Mouse (Mus musculus): ENCODE measurements around the gene Zcwpw1.

The Zcwpw1 gene

GRCm38 (mm10) chr5:137755425-137755824, 32.2 kb upstream of the Zcwpw1 start:
- no peak for DNase-seq (ENCODE audit: low spot score)

GRCm38 (mm10) chr5:137756106-137756505, 31.5 kb upstream of the Zcwpw1 start:
- no peak for DNase-seq (ENCODE audit: low spot score)

DNA sequence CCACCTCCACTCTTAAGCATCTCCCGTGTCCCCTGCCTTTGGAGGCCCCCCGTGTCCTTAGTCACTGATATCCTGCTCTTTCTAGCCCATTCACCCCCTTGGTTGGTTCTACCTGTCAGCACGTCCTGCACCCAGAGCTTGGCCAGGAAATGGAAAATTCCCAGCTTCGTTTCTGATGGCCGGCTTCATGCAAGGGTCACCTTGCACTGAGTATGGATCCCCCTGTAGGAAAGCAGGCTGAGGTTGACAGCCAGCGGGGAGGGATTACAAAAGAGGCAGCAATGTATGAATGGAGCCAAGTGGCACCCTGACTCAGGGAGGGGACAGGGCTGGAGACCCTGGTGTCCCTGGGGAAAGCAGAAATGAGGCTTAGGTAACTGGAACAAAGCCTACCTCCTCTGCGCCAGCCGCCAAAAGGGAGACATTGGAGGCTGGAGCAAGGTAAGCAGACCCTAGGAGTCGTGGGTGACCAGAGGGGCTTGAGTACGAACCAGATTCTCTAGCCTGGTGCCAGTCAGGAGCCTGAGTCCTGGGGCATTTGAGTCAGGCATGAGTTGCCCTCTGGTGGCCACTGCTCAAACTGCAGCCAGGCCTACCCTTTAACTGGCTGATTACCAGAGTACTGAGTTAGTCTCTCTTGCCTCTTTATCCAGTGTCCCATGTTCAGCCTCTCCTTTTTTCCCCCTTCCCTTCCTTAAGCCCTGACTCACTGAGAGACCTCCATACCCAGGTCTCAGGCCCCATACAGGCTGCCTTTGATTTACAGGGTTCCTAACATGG, 30.5 kb upstream of the Zcwpw1 start:
- DNase-seq (ENCODE audit: low spot score): peak; percentile 89

DNA sequence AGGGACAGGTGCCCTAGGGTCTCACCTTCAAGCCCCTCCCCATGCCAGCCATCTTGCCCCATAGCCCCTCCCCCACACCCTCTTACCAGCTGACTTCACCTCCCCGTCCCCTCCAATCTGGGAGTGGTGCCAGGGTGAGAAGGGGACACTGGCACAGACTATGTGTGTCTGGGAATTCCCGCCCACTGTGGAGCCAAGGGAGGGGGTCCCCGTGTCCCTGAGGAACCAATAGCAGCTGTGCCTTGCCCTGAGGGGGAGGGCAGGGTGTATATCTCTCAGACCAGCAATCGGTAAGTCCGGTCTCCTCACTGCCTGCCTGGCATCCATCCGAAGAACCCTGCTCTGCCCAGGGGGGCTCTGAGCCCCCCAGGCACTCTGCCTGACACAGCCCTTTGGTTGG, 29.7 kb upstream of the Zcwpw1 start:
- no peak for DNase-seq (ENCODE audit: low spot score)

DNA sequence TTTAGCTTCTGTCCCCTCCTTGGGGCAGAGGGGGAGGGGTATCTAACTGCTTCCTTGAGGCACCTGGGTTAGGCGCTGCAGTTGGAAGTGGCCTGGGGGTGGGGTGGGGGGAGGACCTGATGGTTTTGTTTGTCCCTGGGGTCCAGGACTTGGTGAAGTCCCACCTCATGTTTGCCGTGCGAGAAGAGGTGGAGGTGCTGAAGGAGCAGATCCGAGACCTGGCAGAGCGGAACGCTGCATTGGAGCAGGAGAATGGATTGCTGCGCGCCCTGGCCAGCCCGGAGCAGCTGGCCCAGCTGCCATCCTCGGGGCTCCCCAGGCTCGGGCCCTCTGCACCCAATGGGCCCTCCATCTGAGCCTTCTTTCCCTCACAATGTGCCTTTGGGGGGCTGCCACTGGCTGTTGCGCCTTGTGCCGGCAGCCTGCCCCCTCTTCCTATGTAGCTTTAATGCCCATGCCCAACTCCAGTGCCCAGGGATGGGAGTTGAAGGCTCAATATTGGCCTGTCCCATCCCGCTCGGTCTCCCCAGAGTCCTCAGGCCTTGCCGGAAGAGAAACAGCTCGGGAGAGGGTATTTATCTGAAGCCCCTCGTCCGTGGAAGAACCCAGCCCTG, 28.6 kb upstream of the Zcwpw1 start:
- DNase-seq (ENCODE audit: low spot score): no peak

- peak; percentile 85 for DNase-seq (ENCODE audit: low spot score)
Observed at GRCm38 (mm10) chr5:137759971-137760412, 27.6 kb upstream of the Zcwpw1 start.

DNA sequence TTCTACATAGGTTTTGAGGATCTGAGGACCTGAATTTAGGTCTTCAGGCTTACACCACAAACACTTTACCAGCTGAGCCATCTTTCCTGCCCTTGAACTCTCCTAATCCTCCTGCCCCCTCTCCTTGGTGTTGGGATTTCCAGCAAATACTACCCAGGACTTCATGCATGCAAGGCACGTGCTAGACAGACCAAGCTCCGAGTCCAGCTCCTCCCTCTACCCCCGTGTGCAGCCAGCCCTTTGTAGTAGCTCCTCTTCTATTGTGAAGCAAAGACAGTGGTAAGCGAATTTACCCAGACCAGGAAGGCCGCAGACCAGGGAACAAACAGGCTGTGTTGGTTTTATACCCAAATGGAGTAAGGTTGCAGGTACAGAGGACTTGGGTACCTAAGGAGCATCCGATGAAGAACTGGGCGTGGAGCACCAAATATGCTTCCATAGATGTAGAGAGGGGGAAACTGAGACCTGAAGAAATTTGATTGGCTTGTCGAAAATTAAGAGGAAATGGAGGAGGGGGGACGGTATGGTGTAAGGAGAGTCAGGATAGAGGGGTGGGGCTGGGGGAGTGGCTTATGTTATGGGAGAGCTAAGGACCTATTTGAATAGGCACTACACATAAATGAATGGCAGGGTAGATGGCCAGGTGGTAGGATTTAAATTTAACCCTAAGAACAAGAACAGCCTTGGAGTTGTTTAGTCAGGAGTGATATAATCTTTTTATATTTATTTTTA, 22.8 kb upstream of the Zcwpw1 start:
- no peak for DNase-seq (ENCODE audit: low spot score)

DNA sequence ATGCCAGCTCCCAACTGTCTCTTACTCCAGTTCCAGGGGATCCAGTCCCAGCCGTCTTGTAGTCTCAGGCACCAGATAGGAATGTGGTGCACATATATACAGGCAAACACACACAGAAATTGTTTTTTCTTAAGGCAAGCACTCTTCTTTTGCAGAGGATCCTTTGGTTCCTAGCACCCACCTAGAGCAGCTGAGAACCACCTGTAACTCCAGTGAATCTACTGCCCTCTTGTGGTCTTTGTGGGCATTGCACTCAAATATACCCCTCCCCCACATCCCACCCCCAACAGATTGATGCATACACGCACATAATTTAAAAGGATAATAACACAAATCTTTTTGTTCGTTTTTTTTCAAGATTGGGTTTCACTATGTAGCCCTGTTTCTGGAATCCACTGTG, 21.3 kb upstream of the Zcwpw1 start:
- DNase-seq (ENCODE audit: low spot score): no peak

GRCm38 (mm10) chr5:137768475-137768874, 19.1 kb upstream of the Zcwpw1 start:
- DNase-seq (ENCODE audit: low spot score): no peak

GRCm38 (mm10) chr5:137770709-137771108, 16.9 kb upstream of the Zcwpw1 start:
- no peak for DNase-seq (ENCODE audit: low spot score)

DNA sequence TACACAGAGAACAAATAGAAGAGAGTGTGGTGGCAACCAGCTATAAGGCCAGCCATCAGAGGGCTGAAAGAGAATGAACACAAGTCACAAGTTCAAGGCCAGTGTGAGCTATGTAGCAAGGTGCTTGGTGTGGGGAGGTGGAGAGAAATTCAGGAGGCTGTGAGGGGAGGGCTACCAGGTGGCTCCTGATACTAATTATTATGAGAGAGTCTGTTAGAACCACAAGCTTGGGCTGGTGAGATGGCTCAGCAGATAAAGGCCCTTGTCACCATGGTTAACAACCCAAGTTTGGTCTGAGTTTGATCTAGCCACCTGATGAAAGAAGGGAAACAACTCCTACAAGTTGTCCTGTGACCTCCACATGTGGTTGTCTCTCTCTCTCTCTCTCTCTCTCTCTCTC, 14.8 kb upstream of the Zcwpw1 start:
- DNase-seq (ENCODE audit: low spot score): no peak

DNA sequence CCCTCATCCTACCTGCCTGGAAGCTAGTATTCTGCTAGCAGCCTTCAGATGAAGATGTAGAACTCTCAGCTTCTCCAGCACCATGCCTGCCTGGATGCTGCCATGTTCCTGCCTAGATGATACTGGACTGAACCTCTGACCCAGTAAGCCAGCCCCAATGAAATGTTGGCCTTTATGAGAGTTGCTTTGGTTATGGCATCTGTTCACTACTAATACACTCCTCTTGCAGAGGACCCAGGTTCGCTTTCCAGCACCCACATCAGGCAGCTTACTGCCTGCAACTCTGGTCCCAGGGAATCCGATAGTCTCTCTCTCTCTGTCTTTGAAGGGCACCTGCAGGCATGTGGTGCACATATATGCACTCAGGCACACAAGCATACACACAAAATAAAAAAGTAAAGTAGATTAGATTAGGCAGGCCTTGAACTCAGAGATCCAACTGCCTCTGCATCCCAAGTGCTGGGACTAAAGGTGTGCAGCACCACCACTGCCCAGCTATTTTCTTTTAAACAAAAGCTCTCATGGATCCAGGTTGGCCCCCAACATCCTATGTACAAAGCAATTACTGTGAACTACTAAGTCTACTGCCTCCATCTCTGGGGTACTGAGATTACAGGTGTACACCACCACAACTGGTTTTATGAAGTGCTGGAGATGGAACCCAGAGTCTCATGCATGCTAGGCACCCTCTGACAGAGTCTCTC, 11.9 kb upstream of the Zcwpw1 start:
- DNase-seq (ENCODE audit: low spot score): no peak

- DNase-seq (ENCODE audit: low spot score): peak; percentile 68
Observed at GRCm38 (mm10) chr5:137776408-137776918, 11.1 kb upstream of the Zcwpw1 start.

DNA sequence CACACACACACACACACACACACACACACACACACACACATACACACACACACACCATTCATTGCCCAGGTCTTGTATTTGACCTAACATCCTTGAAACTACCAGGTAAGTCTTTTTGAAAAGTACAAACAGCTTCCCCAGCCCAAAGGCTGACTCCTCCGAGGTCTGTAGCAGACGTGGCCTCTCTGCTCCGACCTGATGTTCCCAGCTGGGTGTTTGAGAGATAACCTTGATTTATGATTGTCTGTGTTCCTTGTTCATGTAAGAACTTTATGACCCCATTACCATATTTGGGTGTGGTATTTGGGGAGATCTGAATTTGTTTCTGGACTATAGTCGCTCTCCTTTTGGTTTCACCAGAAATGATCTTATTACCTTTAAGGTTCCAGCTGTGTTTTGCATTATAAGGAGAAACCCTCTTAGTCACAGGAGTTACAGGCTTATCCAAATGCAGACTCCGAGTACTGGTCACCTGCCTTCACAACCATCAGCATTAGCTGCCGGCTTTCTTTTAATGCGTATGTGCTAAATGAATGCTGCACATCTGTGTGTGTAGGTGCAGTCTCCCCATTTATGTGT, 10.2 kb upstream of the Zcwpw1 start:
- DNase-seq (ENCODE audit: low spot score): no peak

GRCm38 (mm10) chr5:137778635-137779034, 9.0 kb upstream of the Zcwpw1 start, which contains the start of gene Ppp1r35:
TSS of gene Ppp1r35 (plus strand) at chr5:137778849.
- DNase-seq (ENCODE audit: low spot score): peak; percentile 96

- DNase-seq (ENCODE audit: low spot score): peak; percentile 41
Observed at GRCm38 (mm10) chr5:137779053-137779933, 8.3 kb upstream of the Zcwpw1 start.

GRCm38 (mm10) chr5:137781661-137782060, 5.9 kb upstream of the Zcwpw1 start:
- no peak for DNase-seq (ENCODE audit: low spot score)

GRCm38 (mm10) chr5:137782776-137783522, 4.6 kb upstream of the Zcwpw1 start:
- DNase-seq (ENCODE audit: low spot score): no peak

GRCm38 (mm10) chr5:137783901-137784540, 3.6 kb upstream of the Zcwpw1 start:
- DNase-seq (ENCODE audit: low spot score): no peak
